Mouse (Mus musculus) intestine, embryonic 15.5 days (tissue): ENCODE results near the gene Nmu. TPM values are rescaled to one million over a fixed set of nuclear protein-coding genes. Genes with fewer than 3 reads are reported as not detected.

ENCODE experiments used
- ATAC-seq: fragments of 200-750 bp; cut with Nextera tagmentation; 2 replicates; pipeline ENCODE4 v1.8.0; 2017; ENCODE audit warnings: moderate TSS enrichment, moderate library complexity
- H3K27ac ChIP-seq: fragments of 300-500 bp; sonication (generic); 2 replicates; pipeline ENCODE4 v1.5.1; 2015; ENCODE audit warnings: mild to moderate bottlenecking, inconsistent platforms
- H3K27me3 ChIP-seq: fragments of 300-500 bp; sonication (generic); replicated peaks from 2 replicates; pipeline ENCODE4 v1.6.1; 2015; ENCODE audit warnings: inconsistent platforms
- H3K36me3 ChIP-seq: fragments of 300-500 bp; sonication (generic); 2 replicates; pipeline ENCODE4 v1.6.1; 2015; ENCODE audit warnings: inconsistent platforms
- H3K4me1 ChIP-seq: fragments of 300-500 bp; sonication (generic); replicated peaks from 2 replicates; pipeline ENCODE4 v1.6.1; 2015; ENCODE audit warnings: inconsistent platforms
- H3K4me2 ChIP-seq: fragments of 300-500 bp; sonication (generic); replicated peaks from 2 replicates; pipeline ENCODE4 v1.6.1; 2015; ENCODE audit warnings: mild to moderate bottlenecking, inconsistent platforms
- H3K4me3 ChIP-seq: fragments of 300-500 bp; sonication (generic); replicated peaks from 2 replicates; pipeline ENCODE4 v1.5.1; 2015; ENCODE audit warnings: inconsistent platforms
- H3K9ac ChIP-seq: fragments of 300-500 bp; sonication (generic); 2 replicates; pipeline ENCODE4 v1.6.1; 2015; ENCODE audit warnings: inconsistent platforms
- H3K9me3 ChIP-seq: fragments of 300-500 bp; sonication (generic); 2 replicates; pipeline ENCODE4 v1.6.1; 2016; ENCODE audit warnings: inconsistent platforms
- WGBS: fragments of 180-500 bp; shearing (Covaris S2); methylation state at CpG from one replicate; pipeline ENCODE4 v1.1.7; 2015; 5-methylcytosine and 5-hydroxymethylcytosine counted together
- polyA plus RNA-seq: library from polyadenylated mRNA; unstranded; fragments of >200 nt; fragmentation: Nextera tagmentation; extraction: Ambion mirVana; gene quantifications from 2 replicates; pipeline ENCODE4 v1.2.1, GENCODE M21; 2015

Nmu gene
- polyA plus RNA-seq, 1 experiment from 2014 or later = 0.29 TPM

- ATAC-seq = peak; percentile 18; the same call in 1 of the 2 replicates
- Histone ChIP-seq H3K9me3 (no peaks in the 10 kb centered on the region), H3K4me1 (0 out of 2 replicates have a peak, but pooled peaks cover 9% of the 10 kb centered on the region), H3K4me3 (peak overlapping the region; percentile 98), H3K36me3 (no peaks in the 10 kb centered on the region), H3K27me3 (no peaks in the 10 kb centered on the region), H3K4me2 (peak overlapping the region; percentile 83), H3K9ac (no peak overlapping the region; the same call in 1 of the 2 replicates), H3K27ac (peak overlapping the region; percentile 99)
- WGBS = 6% methylated on average over 8 of the region's 8 CpGs
Observed at GRCm38 (mm10) chr5:76305616-76306015, 58.0 kb downstream of the Nmu start.

DNA sequence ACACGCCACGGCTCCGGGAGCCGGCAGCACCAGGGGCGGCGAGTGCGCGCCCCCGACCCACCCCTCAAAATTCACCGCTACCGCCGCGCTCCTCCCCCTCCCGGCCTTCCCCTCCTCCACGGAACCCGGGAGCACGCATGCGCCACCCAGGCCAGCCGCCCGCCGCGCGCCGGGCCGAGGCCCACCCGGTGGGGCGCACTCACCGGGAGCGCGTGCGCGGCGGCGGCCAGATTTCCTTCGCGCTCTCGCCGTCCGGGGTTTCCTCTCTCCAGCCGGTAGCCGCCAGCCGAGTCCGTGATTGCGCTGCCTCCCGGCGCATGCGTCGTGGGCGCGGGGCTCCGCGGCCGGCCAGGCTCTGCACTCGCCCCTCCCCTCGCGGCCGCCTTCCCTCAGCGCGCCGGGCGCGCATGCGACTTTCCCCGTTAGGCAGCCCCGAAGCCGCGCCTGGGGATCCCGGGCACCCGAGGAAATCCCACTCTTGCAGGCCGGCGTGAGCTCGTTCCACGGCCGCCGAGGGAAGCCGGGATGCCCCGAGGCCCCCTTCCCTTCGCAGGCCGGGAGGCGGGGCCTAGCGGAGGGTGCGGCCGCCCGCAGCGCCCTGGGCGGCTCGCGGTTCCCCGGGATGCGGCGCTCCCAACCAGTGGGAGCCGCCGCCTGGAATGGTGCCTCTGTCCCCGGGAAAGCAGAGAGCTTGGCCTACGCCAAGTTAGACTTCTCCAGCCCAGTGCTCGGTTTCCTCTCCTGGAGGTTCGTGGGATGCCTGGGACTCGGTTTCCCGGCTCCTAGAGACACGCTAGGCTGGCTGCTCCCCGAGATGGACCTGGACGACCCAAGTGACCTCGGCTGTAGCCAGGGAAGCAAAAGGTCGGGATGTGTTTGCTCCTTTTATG, 58.9 kb downstream of the Nmu start, which contains the start of gene Clock:
Gene Clock (minus strand): TSS at position 341 of the 890 bp plus-strand sequence.
- Histone ChIP-seq H3K36me3 (no peaks in the 10 kb centered on the region), H3K4me2 (peak within 1 kb of the TSS; percentile 83), H3K9ac (peak within 1 kb of the TSS; percentile 93), H3K9me3 (no peaks in the 10 kb centered on the region), H3K4me3 (peak within 1 kb of the TSS; percentile 98), H3K27ac (peak within 1 kb of the TSS; percentile 99), H3K27me3 (no peaks in the 10 kb centered on the region), H3K4me1 (0 out of 2 replicates have a peak, but pooled peaks cover 9% of the 10 kb centered on the region)
- WGBS = under 1% methylated on average over 95 of the region's 104 CpGs
- peak; percentile 82 for ATAC-seq

DNA sequence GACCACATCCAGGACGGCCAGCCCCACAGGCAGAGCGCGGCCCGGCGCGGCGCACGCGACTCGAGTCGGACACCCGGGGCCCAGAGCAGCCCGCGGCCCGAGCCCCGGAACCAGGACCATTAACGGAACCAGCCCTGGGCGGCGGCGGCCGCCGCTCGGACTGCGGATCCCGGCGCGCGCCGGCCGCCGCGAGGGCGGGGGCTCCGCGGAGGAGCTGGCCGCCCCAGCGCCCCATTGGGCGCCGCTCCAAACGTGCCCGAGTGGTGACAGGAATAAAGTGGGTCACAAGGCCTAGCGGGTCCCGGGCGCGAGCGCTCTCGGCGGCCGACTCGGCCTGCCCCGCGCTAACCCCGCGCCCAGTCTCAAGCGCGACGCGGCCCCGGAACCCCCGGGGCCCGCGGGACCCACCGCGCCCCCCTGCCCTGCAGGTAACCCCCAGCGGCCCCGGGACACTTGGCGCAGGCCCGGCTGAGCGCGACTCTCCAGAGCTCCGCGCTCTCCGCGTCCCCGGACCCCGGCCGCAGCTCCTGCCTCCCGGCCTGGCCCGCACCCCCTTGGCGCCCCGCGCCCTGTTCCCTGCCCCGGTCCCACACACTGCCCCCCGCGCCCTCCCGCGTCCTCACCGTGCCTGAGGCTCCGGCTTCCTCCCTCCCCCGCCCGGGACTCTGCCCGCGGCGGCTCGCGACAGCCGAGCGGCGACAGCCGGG, 59.7 kb downstream of the Nmu start:
- peak overlapping the region; percentile 98 for H3K4me3 ChIP-seq
- ATAC-seq = peak; percentile 72
- H3K27ac ChIP-seq = peak overlapping the region; percentile 99
- H3K9me3 ChIP-seq = no peaks in the 10 kb centered on the region
- under 1% methylated on average over 90 of the region's 100 CpGs for WGBS
- no peaks in the 10 kb centered on the region for H3K36me3 ChIP-seq
- H3K4me1 ChIP-seq = 0 out of 2 replicates have a peak, but pooled peaks cover 9% of the 10 kb centered on the region
- H3K9ac ChIP-seq = peak overlapping the region; percentile 93
- peak overlapping the region; percentile 83 for H3K4me2 ChIP-seq
- H3K27me3 ChIP-seq = no peaks in the 10 kb centered on the region

GRCm38 (mm10) chr5:76303379-76303744, 60.2 kb downstream of the Nmu start:
- Histone ChIP-seq H3K9me3 (no peaks in the 10 kb centered on the region), H3K4me1 (0 out of 2 replicates have a peak, but pooled peaks cover 9% of the 10 kb centered on the region), H3K27ac (peak overlapping the region; percentile 99), H3K4me2 (peak overlapping the region; percentile 83), H3K36me3 (no peaks in the 10 kb centered on the region), H3K9ac (peak overlapping the region; percentile 93), H3K27me3 (no peaks in the 10 kb centered on the region), H3K4me3 (peak overlapping the region; percentile 98)
- ATAC-seq = no peak
- 3% methylated on average over 11 of the region's 11 CpGs for WGBS

GRCm38 (mm10) chr5:76302009-76302408, 61.6 kb downstream of the Nmu start:
- no peak overlapping the region for H3K27ac ChIP-seq
- H3K9ac ChIP-seq = no peak overlapping the region
- no peak overlapping the region for H3K4me2 ChIP-seq
- WGBS = 80% methylated on average over 2 of the region's 2 CpGs
- H3K9me3 ChIP-seq = no peaks in the 10 kb centered on the region
- no peaks in the 10 kb centered on the region for H3K27me3 ChIP-seq
- no peak overlapping the region for H3K4me3 ChIP-seq
- no peak for ATAC-seq
- 0 out of 2 replicates have a peak, but pooled peaks cover 9% of the 10 kb centered on the region for H3K4me1 ChIP-seq
- no peaks in the 10 kb centered on the region for H3K36me3 ChIP-seq

DNA sequence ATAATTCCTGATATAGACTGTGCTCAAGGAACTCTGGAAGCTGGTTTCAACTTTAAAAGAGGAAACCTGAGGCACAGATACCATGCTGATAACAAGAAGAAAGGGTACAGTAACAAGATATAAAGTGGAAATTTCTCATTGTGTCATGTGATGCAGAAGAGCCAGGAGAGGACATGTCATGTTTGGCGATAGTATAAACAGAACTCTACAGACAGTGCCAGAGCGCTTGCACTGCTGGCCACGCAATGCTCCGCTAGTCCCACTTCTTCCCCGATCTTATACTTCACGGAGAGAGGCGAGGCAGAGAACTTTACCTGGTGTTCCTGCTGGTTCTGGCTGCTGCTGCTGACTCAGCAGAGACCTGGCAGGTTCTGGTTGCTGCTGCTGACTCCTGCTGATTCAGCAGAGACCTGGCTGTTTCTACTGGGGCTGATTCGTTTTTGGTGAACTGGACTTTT, 74.3 kb downstream of the Nmu start:
- WGBS = 60% methylated on average over 8 of the region's 8 CpGs
- no peaks in the 10 kb centered on the region for H3K27me3 ChIP-seq
- ATAC-seq = 0 out of 2 replicates have a peak, but pooled peaks have one; percentile 34

GRCm38 (mm10) chr5:76288256-76288655, 75.3 kb downstream of the Nmu start:
- Histone ChIP-seq H3K4me3 (no peak overlapping the region), H3K27me3 (no peaks in the 10 kb centered on the region), H3K9me3 (no peaks in the 10 kb centered on the region), H3K36me3 (no peaks in the 10 kb centered on the region), H3K4me1 (0 out of 2 replicates have a peak, but pooled peaks cover 3% of the 10 kb centered on the region), H3K9ac (no peak overlapping the region), H3K4me2 (no peak overlapping the region), H3K27ac (no peak overlapping the region)
- WGBS = 94% methylated on average over 3 of the region's 3 CpGs
- ATAC-seq = no peak

More for the DNA sequence above, 74.3 kb downstream of the Nmu start:
- Histone ChIP-seq H3K9ac (no peak overlapping the region), H3K36me3 (no peaks in the 10 kb centered on the region), H3K27ac (no peak overlapping the region), H3K4me3 (no peak overlapping the region), H3K4me1 (0 out of 2 replicates have a peak, but pooled peaks cover 3% of the 10 kb centered on the region), H3K9me3 (no peaks in the 10 kb centered on the region), H3K4me2 (no peak overlapping the region)

DNA sequence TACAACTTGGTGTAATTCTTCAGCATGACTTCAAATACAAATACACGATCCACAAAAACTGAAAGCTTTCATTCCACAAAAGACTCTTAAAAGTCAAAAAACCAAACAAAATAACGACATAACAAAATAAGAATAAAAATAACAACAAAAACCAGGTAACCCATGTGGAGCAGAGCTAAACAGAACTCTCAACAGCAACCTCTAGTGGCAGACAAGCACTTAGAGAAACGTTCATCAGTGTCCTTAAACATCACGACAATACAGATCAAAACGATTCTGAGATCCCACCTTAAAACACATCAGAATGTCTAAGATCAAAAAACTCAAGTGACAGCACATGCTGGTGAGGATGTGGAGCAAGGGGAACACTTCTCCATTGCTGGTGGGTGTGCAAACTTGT, 76.5 kb downstream of the Nmu start:
- no peak overlapping the region for H3K27ac ChIP-seq
- no peak overlapping the region for H3K4me3 ChIP-seq
- 0 out of 2 replicates have a peak, but pooled peaks cover 3% of the 10 kb centered on the region for H3K4me1 ChIP-seq
- H3K4me2 ChIP-seq = no peak overlapping the region
- H3K9me3 ChIP-seq = no peaks in the 10 kb centered on the region
- ATAC-seq = no peak
- 77% methylated on average over 5 of the region's 5 CpGs for WGBS
- H3K9ac ChIP-seq = no peak overlapping the region
- H3K36me3 ChIP-seq = no peaks in the 10 kb centered on the region
- no peaks in the 10 kb centered on the region for H3K27me3 ChIP-seq

DNA sequence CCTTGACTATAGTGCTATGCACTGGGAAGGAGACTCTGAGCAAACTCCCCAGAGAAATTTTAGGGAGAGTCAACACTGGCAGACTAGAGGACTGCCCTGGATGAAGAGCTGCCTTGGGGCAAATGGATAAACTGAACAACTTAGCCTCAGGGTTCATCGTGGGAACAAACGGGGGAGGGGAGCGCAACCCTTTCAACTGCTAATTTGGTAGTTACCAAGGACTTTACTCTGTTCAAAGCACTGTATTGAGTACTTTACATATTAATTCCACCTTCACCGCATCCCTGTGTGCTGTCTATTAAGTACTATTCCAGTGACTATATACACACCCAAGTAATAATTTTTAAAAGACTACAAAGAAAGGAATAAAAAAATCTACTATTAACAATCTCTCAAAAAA, 77.9 kb downstream of the Nmu start:
- H3K4me3 ChIP-seq = no peak overlapping the region
- no peaks in the 10 kb centered on the region for H3K27me3 ChIP-seq
- H3K4me2 ChIP-seq = no peak overlapping the region
- 0 out of 2 replicates have a peak, but pooled peaks cover 3% of the 10 kb centered on the region for H3K4me1 ChIP-seq
- H3K36me3 ChIP-seq = no peaks in the 10 kb centered on the region
- no peak overlapping the region for H3K27ac ChIP-seq
- no peak overlapping the region for H3K9ac ChIP-seq
- no peak for ATAC-seq
- 67% methylated on average over 4 of the region's 4 CpGs for WGBS
- no peaks in the 10 kb centered on the region for H3K9me3 ChIP-seq

- Histone ChIP-seq H3K9me3 (no peaks in the 10 kb centered on the region), H3K9ac (no peak overlapping the region), H3K27ac (no peak overlapping the region), H3K4me1 (no peaks in the 10 kb centered on the region), H3K36me3 (no peaks in the 10 kb centered on the region), H3K4me3 (no peak overlapping the region), H3K4me2 (no peak overlapping the region), H3K27me3 (no peaks in the 10 kb centered on the region)
- ATAC-seq = no peak
- 74% methylated on average over 1 of the region's 1 CpGs for WGBS
Observed at GRCm38 (mm10) chr5:76283890-76284289, 79.7 kb downstream of the Nmu start.
